Mouse (Mus musculus): ENCODE measurements around the gene Slco3a1. TPM values are rescaled to one million over a fixed set of nuclear protein-coding genes. Genes with fewer than 3 reads are reported as not detected.
A peak's percentile ranks its signal among the peaks of the same experiment; 100 is the strongest.

Gene Slco3a1
- polyA plus RNA-seq (2014; fragmentation: Nextera tagmentation; extraction: Ambion mirVana): 17.9 and 19.6 TPM in 2 replicates

DNA sequence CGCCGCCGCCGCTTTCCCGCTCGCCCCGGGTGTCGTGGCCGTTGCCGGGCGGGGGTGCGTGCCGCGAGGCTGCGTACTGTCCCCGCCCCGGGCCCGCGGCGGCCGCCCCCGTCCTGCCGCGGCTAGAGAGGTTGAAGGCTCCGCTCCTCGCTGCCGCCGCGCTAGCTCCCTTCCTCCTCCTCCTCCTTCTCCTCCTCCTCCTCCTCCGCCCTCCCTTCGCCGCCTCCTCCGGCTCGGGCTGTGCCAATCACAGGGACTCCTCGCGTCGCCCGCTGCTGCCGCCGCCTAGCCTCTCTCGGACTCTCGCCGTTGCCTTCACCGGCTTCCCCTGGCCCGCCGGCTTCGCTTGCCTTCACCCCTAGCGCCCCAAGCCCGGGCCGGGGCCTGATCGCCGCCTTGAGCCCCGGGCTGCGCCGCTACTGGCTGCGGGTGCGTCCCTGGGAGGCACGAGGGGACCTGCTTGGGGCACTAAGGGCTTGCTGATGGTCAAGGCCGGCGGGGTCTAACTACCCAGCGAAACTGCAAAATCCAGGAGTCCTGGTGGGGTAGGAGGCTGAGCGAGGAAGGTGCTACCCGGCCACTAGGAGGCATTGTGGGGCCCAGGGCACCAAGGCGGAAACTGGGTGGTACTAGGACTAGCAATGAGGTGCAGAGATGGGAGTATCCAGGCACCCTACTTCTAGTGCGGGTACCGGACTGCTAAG, at the start of gene Slco3a1:
Gene Slco3a1 (minus strand): TSS at position 173 of the 704 bp plus-strand sequence.
- peak within 1 kb of the TSS; percentile 81 for H3K9ac ChIP-seq (ENCODE audit: low read depth, low read length)
- H3K27ac ChIP-seq (ENCODE audit: low read depth, low read length): peak within 1 kb of the TSS; percentile 71; the same call in 1 of the 2 replicates
- ATAC-seq (ENCODE audit: low FRiP score, low TSS enrichment): peak; percentile 75
- peaks cover 24% of the 10 kb centered on the region; the same call in 1 of the 2 replicates for H3K4me1 ChIP-seq (ENCODE audit: control insufficient read depth, insufficient read depth, low read length)
- peak within 1 kb of the TSS; percentile 71 for H3K4me3 ChIP-seq (ENCODE audit: low read length)
- H3K4me2 ChIP-seq (replicated peaks; ENCODE audit: low read depth, low read length): peak within 1 kb of the TSS; percentile 97
- H3K36me3 ChIP-seq (ENCODE audit: control insufficient read depth, insufficient read depth, low read length): no peaks in the 10 kb centered on the region
- no peaks in the 10 kb centered on the region for H3K9me3 ChIP-seq (ENCODE audit: control insufficient read depth, low read length)
- 1% methylated on average over 57 of the region's 66 CpGs for WGBS
- H3K27me3 ChIP-seq (ENCODE audit: control insufficient read depth, insufficient read depth, low read length): peaks cover 4% of the 10 kb centered on the region; the same call in 1 of the 2 replicates

DNA sequence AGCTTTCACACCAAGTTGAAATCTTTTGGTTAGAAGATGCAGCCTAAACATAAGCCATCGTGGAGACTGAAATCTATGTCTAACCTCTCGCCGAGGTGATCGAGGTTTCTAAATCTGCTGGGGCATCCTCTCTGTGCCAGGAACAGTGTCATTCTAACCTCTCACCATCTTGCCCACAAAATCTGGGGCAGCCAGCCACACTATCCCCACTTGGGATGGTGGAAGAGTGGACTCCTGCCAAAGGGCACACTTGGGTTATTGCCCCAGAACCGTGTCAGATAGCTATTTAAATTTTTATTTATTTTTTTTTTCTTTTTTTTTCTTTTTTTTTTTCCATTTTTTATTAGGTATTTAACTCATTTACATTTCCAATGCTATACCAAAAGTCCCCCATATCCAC, 46.4 kb upstream of the Slco3a1 start:
- Histone ChIP-seq H3K4me3 (ENCODE audit: low read length) (no peak overlapping the region), H3K4me2 (replicated peaks; ENCODE audit: low read depth, low read length) (no peak overlapping the region), H3K27ac (ENCODE audit: low read depth, low read length) (no peak overlapping the region), H3K4me1 (ENCODE audit: control insufficient read depth, insufficient read depth, low read length) (no peaks in the 10 kb centered on the region), H3K36me3 (ENCODE audit: control insufficient read depth, insufficient read depth, low read length) (no peaks in the 10 kb centered on the region), H3K9me3 (ENCODE audit: control insufficient read depth, low read length) (no peaks in the 10 kb centered on the region), H3K9ac (ENCODE audit: low read depth, low read length) (no peak overlapping the region), H3K27me3 (ENCODE audit: control insufficient read depth, insufficient read depth, low read length) (no peaks in the 10 kb centered on the region)
- 93% methylated on average over 5 of the region's 5 CpGs for WGBS
- no peak for ATAC-seq (ENCODE audit: low FRiP score, low TSS enrichment)

GRCm38 (mm10) chr7:74579411-74579810, 24.8 kb upstream of the Slco3a1 start:
- 89% methylated on average over 1 of the region's 1 CpGs for WGBS
- H3K36me3 ChIP-seq (ENCODE audit: control insufficient read depth, insufficient read depth, low read length): no peaks in the 10 kb centered on the region
- H3K27ac ChIP-seq (ENCODE audit: low read depth, low read length): no peak overlapping the region
- H3K4me3 ChIP-seq (ENCODE audit: low read length): no peak overlapping the region
- H3K4me1 ChIP-seq (ENCODE audit: control insufficient read depth, insufficient read depth, low read length): no peaks in the 10 kb centered on the region
- ATAC-seq (ENCODE audit: low FRiP score, low TSS enrichment): no peak
- no peak overlapping the region for H3K9ac ChIP-seq (ENCODE audit: low read depth, low read length)
- H3K9me3 ChIP-seq (ENCODE audit: control insufficient read depth, low read length): no peaks in the 10 kb centered on the region
- H3K4me2 ChIP-seq (replicated peaks; ENCODE audit: low read depth, low read length): no peak overlapping the region
- H3K27me3 ChIP-seq (ENCODE audit: control insufficient read depth, insufficient read depth, low read length): no peaks in the 10 kb centered on the region

DNA sequence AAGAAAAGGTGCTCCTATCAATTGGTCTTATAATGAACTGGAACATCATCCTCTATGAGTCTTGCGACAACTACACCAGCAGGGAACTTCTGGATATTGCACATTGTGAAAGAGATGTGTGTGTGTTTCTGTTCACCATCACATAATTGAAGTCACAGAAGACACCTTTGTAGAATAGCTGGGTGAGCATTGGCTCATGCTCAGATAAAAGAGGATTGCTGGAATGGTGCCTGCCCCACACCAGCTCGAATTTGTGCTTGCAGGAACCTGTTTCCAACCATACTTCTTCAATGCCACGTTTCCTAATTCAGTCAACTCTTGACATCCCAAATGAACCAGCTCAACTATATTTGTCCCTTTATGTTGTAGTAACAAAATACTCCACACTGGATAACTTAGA, 21.1 kb upstream of the Slco3a1 start:
- no peak overlapping the region for H3K9ac ChIP-seq (ENCODE audit: low read depth, low read length)
- H3K4me1 ChIP-seq (ENCODE audit: control insufficient read depth, insufficient read depth, low read length): no peaks in the 10 kb centered on the region
- H3K4me3 ChIP-seq (ENCODE audit: low read length): no peak overlapping the region
- H3K36me3 ChIP-seq (ENCODE audit: control insufficient read depth, insufficient read depth, low read length): no peaks in the 10 kb centered on the region
- 73% methylated on average over 3 of the region's 3 CpGs for WGBS
- no peaks in the 10 kb centered on the region for H3K9me3 ChIP-seq (ENCODE audit: control insufficient read depth, low read length)
- no peak for ATAC-seq (ENCODE audit: low FRiP score, low TSS enrichment)
- H3K27me3 ChIP-seq (ENCODE audit: control insufficient read depth, insufficient read depth, low read length): no peaks in the 10 kb centered on the region
- no peak overlapping the region for H3K27ac ChIP-seq (ENCODE audit: low read depth, low read length)
- H3K4me2 ChIP-seq (replicated peaks; ENCODE audit: low read depth, low read length): no peak overlapping the region

- H3K9me3 ChIP-seq (ENCODE audit: control insufficient read depth, low read length): no peaks in the 10 kb centered on the region
- peaks cover 21% of the 10 kb centered on the region; the same call in 1 of the 2 replicates for H3K4me1 ChIP-seq (ENCODE audit: control insufficient read depth, insufficient read depth, low read length)
- WGBS: 15% methylated on average over 6 of the region's 6 CpGs
- peak; percentile 37 for ATAC-seq (ENCODE audit: low FRiP score, low TSS enrichment)
- no peaks in the 10 kb centered on the region for H3K36me3 ChIP-seq (ENCODE audit: control insufficient read depth, insufficient read depth, low read length)
- peaks cover 4% of the 10 kb centered on the region; the same call in 1 of the 2 replicates for H3K27me3 ChIP-seq (ENCODE audit: control insufficient read depth, insufficient read depth, low read length)
- H3K4me2 ChIP-seq (replicated peaks; ENCODE audit: low read depth, low read length): peak overlapping the region; percentile 97
- H3K9ac ChIP-seq (ENCODE audit: low read depth, low read length): peak overlapping the region; percentile 81
- no peak overlapping the region for H3K27ac ChIP-seq (ENCODE audit: low read depth, low read length)
- peak overlapping the region; percentile 71 for H3K4me3 ChIP-seq (ENCODE audit: low read length)
Observed at GRCm38 (mm10) chr7:74555416-74555815, 836 bp upstream of the Slco3a1 start.

DNA sequence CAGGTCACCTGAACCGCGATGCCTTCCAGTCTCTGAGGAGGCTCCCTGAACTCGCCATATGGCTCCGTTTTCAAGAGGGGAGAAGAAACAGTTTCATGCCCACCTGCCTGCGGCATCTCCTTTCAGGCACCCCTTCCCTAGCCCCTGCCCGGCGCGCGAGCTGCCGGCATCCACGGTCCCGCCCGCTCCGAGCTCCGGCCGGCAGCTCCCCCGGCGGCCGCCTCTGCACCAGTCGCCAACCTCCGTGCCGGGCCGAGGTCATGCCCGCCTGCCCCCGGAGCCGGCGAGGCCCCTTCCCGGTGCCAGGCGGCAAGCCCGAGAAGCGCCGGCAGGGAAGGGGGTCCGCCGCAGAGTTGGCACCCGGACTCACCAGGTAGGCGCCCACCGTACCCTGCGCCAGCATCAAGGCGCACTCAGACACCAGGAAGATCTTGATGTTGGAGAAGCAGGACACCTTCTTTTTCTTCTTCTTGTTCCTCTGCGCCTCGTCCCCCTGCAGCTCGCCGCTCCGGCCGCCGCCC, 479 bp downstream of the Slco3a1 start:
- Histone ChIP-seq H3K4me1 (ENCODE audit: control insufficient read depth, insufficient read depth, low read length) (peaks cover 24% of the 10 kb centered on the region; the same call in 1 of the 2 replicates), H3K27ac (ENCODE audit: low read depth, low read length) (peak overlapping the region; percentile 71; the same call in 1 of the 2 replicates)
- peak; percentile 41 for ATAC-seq (ENCODE audit: low FRiP score, low TSS enrichment)

GRCm38 (mm10) chr7:74553111-74553650, 1.4 kb downstream of the Slco3a1 start:
- H3K9ac ChIP-seq (ENCODE audit: low read depth, low read length): no peak overlapping the region
- no peaks in the 10 kb centered on the region for H3K36me3 ChIP-seq (ENCODE audit: control insufficient read depth, insufficient read depth, low read length)
- H3K4me2 ChIP-seq (replicated peaks; ENCODE audit: low read depth, low read length): peak overlapping the region; percentile 97
- no peak overlapping the region for H3K27ac ChIP-seq (ENCODE audit: low read depth, low read length)
- peaks cover 24% of the 10 kb centered on the region; the same call in 1 of the 2 replicates for H3K4me1 ChIP-seq (ENCODE audit: control insufficient read depth, insufficient read depth, low read length)
- no peak for ATAC-seq (ENCODE audit: low FRiP score, low TSS enrichment)
- no peaks in the 10 kb centered on the region for H3K9me3 ChIP-seq (ENCODE audit: control insufficient read depth, low read length)
- WGBS: 51% methylated on average over 8 of the region's 8 CpGs
- peak overlapping the region; percentile 71 for H3K4me3 ChIP-seq (ENCODE audit: low read length)
- peaks cover 4% of the 10 kb centered on the region; the same call in 1 of the 2 replicates for H3K27me3 ChIP-seq (ENCODE audit: control insufficient read depth, insufficient read depth, low read length)

More for the DNA sequence above, 479 bp downstream of the Slco3a1 start:
- H3K36me3 ChIP-seq (ENCODE audit: control insufficient read depth, insufficient read depth, low read length): no peaks in the 10 kb centered on the region
- H3K4me3 ChIP-seq (ENCODE audit: low read length): peak overlapping the region; percentile 71
- peak overlapping the region; percentile 81 for H3K9ac ChIP-seq (ENCODE audit: low read depth, low read length)
- under 1% methylated on average over 36 of the region's 46 CpGs for WGBS
- H3K27me3 ChIP-seq (ENCODE audit: control insufficient read depth, insufficient read depth, low read length): peaks cover 4% of the 10 kb centered on the region; the same call in 1 of the 2 replicates
- H3K4me2 ChIP-seq (replicated peaks; ENCODE audit: low read depth, low read length): peak overlapping the region; percentile 97
- H3K9me3 ChIP-seq (ENCODE audit: control insufficient read depth, low read length): no peaks in the 10 kb centered on the region

GRCm38 (mm10) chr7:74552546-74552945, 2.0 kb downstream of the Slco3a1 start:
- peak overlapping the region; percentile 97; the same call in 1 of the 2 replicates for H3K4me2 ChIP-seq (replicated peaks; ENCODE audit: low read depth, low read length)
- peak overlapping the region; percentile 71; the same call in 1 of the 2 replicates for H3K4me3 ChIP-seq (ENCODE audit: low read length)
- no peak overlapping the region for H3K27ac ChIP-seq (ENCODE audit: low read depth, low read length)
- peaks cover 24% of the 10 kb centered on the region; the same call in 1 of the 2 replicates for H3K4me1 ChIP-seq (ENCODE audit: control insufficient read depth, insufficient read depth, low read length)
- H3K36me3 ChIP-seq (ENCODE audit: control insufficient read depth, insufficient read depth, low read length): no peaks in the 10 kb centered on the region
- no peak overlapping the region for H3K9ac ChIP-seq (ENCODE audit: low read depth, low read length)
- H3K27me3 ChIP-seq (ENCODE audit: control insufficient read depth, insufficient read depth, low read length): peaks cover 4% of the 10 kb centered on the region; the same call in 1 of the 2 replicates
- H3K9me3 ChIP-seq (ENCODE audit: control insufficient read depth, low read length): no peaks in the 10 kb centered on the region
- 43% methylated on average over 4 of the region's 4 CpGs for WGBS
- no peak for ATAC-seq (ENCODE audit: low FRiP score, low TSS enrichment)
